Mouse (Mus musculus) MEL (cell line): Measurements from ENCODE around the gene Nav1.

Experiments used
- CHD2 ChIP-seq: IDR thresholded peaks from 2 replicates; pipeline ENCODE4 v1.6.1; 2011; ENCODE audit warnings: low read length, improper control_type of control experiment
- CTCF ChIP-seq, 3 experiments: IDR thresholded peaks in 2 of 3; conservative IDR thresholded peaks in 1 of 3; 2 replicates each; pipeline ENCODE4 v1.5.1; 2011 to 2012; ENCODE audit warnings: low read length in 3 of 3, low read depth in 2 of 3, mild to moderate bottlenecking in 2 of 3, improper control_type of control experiment in 1 of 3, inconsistent platforms in 1 of 3, mixed read lengths in 1 of 3, moderate library complexity in 1 of 3; ENCODE audit not compliant: control insufficient read depth in 1 of 3, insufficient read depth in 1 of 3, poor library complexity in 1 of 3, severe bottlenecking in 1 of 3
- MYB ChIP-seq: IDR thresholded peaks from 2 replicates; pipeline ENCODE4 v1.6.1; 2011; ENCODE audit warnings: mild to moderate bottlenecking, low read depth, low read length, improper control_type of control experiment
- MYC ChIP-seq: IDR thresholded peaks from 2 replicates; pipeline ENCODE4 v1.6.1; 2011; ENCODE audit warnings: low read depth, mild to moderate bottlenecking, low read length, improper control_type of control experiment, moderate library complexity
- POLR2A ChIP-seq, 2 experiments: IDR thresholded peaks; 2 replicates each; pipeline ENCODE4 v1.6.1; 2011 to 2012; ENCODE audit warnings: low read length in 2 of 2, mild to moderate bottlenecking in 2 of 2, control low read depth in 1 of 2, improper control_type of control experiment in 1 of 2, low read depth in 1 of 2, moderate library complexity in 1 of 2; ENCODE audit not compliant: control insufficient read depth in 1 of 2, insufficient read depth in 1 of 2, poor library complexity in 1 of 2
- ZNF384 ChIP-seq: IDR thresholded peaks from 2 replicates; pipeline ENCODE4 v1.6.1; 2012; ENCODE audit warnings: low read depth, mild to moderate bottlenecking, inconsistent platforms, low read length, improper control_type of control experiment

GRCm38 (mm10) chr1:135639093-135639492 lies 32.0 kb upstream of the Nav1 start:
- TF ChIP-seq MYC: no peak
- TF ChIP-seq CHD2: no peak
- TF ChIP-seq ZNF384: no peak
- TF ChIP-seq CTCF (IDR thresholded peaks at IDR 0.05 in 2 of 3, conservative IDR thresholded peaks at IDR 0.05 in 1 of 3; ENCODE audit: control insufficient read depth in 1 of 3, insufficient read depth in 1 of 3, low read depth in 2 of 3, low read length in 3 of 3, poor library complexity in 1 of 3, severe bottlenecking in 1 of 3): no peak
- TF ChIP-seq POLR2A (IDR thresholded peaks at IDR 0.05; ENCODE audit: control insufficient read depth in 1 of 2, insufficient read depth in 1 of 2, low read depth in 1 of 2, low read length in 2 of 2, poor library complexity in 1 of 2): no peak
- no peak for TF ChIP-seq MYB
